Mouse (Mus musculus) left cerebral cortex, adult 11 months (tissue): ENCODE measurements around the gene Rgs11.
A peak's percentile ranks its signal among the peaks of the same experiment; 100 is the strongest.
"Not testable (repeated sequence)": the region's sequence is repeated elsewhere in the genome, so short reads cannot be mapped to it uniquely, and the experiment has no call there.

Source experiments
- DNase-seq: peaks from one replicate; pipeline ENCODE4 v3.0.0; 2022; ENCODE audit warnings: low spot score

Gene Rgs11

DNA sequence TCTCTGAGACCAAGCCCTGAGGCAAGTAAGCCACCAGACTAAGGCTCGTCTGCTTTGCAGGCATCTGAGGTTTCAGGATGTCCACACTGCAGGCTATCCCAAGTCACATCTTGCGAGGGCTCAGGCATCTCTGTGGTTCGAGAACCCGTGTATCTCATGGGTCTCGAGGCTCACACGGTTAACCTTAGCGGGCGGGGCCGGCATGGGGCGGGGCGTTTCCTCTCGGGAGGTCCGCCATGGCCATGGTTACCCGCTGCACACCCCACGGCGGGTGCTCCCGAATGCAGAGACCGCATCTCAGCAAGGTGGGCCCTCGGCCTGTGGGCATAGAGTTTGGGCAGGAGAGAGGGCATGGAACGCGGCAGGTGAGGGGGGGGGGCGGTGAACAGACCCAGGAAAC, at the start of gene Rgs11:
Gene Rgs11, plus strand, starts transcription at position 215 of the 400 bp plus-strand sequence.
- no peak for DNase-seq

GRCm38 (mm10) chr17:26162736-26163135, 40.0 kb upstream of the Rgs11 start:
- no peak for DNase-seq

GRCm38 (mm10) chr17:26168039-26168438, 34.7 kb upstream of the Rgs11 start:
- DNase-seq = no peak

GRCm38 (mm10) chr17:26175248-26175647, 27.5 kb upstream of the Rgs11 start:
- not testable (repeated sequence) for DNase-seq

DNA sequence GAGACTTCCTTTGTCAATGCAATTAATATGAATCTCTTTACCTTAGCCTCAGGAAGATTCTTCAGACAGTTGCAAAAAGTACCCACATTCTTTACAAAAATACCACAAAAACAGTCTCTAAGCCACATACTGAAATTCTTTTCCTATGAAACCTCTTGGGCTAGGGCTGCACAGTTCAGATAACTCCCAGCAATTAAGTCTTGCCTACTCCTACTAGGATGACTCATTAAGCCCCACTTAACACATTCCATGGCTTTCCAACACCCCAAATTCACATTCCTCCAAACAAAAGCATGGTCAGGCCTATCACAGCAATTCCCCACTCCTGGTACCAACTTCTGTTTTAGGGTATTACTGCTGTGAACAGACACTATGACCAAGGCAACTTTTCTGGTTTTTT, 24.1 kb upstream of the Rgs11 start:
- DNase-seq = no peak

DNA sequence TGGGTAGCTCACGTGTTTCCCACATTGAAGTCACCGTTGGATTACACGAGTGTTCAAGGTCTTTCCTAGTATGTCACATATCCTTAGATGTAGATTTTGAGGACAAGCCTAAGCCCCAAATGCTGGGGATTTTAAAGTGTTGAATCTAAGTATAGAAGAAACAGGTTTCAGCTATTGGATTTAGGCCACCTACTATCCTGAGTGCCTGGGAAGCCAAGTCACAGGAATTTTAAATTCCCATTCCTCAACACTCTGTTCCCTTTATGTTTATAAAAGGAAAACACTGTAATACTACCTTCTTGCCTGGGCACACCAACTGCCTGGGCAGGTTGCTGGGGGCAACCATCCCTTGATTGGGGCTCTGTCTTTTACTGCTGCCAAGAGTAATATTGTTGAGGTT, 21.6 kb upstream of the Rgs11 start:
- DNase-seq = no peak

DNA sequence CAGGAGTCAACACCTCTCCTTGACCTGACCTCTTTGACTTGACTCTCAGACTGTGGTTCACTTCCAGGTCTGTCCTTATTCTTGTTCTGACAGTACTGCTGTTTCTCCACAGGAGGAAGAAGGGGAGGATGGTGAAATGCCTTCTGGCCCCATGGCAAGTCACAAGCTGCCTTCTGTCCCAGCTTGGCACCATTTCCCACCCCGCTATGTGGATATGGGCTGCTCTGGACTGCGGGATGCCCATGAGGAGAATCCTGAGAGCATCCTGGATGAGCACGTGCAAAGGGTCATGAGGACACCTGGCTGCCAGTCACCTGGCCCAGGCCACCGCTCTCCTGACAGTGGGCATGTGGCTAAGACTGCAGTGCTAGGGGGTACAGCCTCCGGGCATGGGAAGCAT, 15.2 kb upstream of the Rgs11 start:
- DNase-seq = no peak

- no peak for DNase-seq
Measured at GRCm38 (mm10) chr17:26188091-26188805, 14.5 kb upstream of the Rgs11 start.

GRCm38 (mm10) chr17:26191486-26191885, 11.3 kb upstream of the Rgs11 start:
- DNase-seq = not testable (repeated sequence)

DNA sequence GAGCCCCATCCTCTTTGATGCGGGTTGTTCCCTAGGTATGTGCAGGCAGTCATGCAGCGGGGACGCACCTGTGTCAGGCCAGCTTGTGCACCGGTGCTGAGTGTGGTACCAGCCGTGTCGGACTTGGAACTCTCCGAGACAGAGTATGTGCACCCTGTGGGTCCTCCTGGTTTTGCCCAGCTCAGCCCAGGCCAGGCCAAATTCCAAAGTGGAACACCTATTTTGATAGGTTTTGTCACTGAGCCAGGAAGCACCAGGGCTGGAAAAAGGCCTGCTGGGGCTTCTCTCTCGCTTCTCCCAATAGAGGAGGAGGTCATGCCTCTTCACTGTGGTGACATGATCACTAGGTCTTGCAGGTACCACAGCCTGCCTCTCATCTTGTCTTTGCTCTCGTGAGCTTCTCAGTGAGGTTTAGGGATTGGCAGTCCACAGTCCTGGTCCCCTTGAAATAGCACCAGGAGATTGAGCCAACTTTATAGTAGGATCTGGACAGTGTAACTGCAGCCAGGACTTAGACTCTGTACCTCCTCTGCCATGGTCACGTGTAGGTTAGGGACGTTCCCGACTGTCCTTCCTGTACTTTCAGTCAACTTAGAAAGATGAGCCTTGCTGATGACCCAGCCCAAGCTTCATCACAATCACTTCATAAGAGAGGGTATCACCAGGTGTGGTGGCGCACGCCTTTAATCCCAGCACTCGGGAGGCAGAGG, 10.1 kb upstream of the Rgs11 start:
- DNase-seq = no peak

DNA sequence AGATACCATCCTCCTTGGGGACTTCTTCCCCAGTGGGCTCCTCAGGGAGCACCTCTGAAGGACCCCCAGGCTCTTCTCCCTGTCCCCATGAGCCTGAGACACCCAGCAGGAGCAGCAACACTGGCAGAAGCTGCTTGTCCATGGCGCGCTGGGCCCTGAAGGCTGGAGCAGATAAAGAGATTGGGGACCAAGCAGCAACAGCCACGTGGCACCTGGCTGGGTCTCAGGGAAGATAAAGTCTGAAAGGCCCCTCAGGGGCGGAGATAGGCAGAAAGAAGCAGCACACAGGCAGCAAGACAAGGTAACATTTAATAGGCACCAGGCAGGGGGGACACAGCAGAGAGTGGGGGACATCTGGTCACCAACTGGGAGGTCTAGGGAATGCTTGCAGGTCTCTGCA, 3.9 kb upstream of the Rgs11 start, which contains the start of gene Pdia2:
Gene Pdia2, minus strand, starts transcription at position 196 of the 400 bp plus-strand sequence.
- DNase-seq = no peak

DNA sequence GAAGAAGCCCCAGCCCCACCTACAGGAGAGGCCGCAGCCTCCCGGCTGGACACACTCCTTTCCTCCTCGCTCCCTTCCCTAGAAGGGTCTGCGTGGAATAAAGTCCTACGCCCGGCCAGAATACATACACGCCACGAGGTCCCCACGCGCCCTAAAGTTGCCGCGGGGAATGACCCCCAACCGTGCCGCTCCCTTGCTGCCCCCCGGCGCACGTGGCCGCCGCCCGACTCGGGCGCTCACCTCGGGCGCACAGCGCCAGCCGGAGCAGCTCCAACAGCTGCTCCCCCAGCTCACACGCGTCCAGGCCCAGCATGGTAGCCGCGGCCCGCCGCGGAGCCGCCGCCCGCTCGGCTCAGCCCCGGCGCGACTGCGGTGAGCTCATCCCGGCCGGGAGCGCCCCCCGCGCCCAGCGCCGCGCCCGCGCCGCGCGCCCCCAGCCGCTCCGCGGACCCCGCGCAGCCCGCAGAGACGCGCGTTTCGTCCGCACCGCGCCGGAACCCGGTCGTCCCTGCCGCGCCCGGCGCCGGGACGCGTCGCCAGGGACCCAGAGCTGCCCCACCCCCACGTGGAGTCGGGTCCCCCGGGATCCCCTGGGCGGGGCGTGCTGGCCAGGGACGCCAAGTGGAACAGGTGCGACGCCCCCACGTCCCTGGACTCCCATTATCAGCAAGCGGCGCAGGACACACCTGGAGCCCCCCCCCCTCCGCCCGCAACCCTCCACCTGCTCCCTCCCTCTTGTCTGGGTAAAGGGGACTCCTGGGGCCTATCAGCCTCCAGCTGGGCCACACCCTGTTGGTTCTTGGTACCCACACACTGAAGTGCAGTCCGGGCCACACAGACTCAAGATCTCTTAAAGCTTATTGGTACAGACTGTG, 1.7 kb upstream of the Rgs11 start:
- no peak for DNase-seq

DNA sequence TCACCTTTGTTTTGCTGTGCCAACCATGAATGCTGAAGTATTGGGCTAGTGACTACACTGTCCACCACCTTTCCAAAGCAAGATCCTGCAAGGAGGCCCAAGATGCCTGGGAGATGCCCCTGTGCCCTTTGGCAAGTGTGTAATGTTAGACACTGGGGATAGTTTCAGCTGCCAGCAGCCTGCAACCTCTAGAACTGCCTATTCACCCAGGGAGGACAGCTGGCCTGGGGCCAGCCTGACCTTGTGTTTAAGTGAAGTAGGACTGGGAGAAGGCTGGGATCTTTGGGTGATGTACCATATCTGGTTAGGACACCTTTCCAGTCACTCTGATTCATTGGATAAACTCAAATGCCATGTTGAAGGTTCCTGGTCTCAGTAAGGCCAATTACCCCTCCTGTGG, 753 bp upstream of the Rgs11 start:
- DNase-seq = no peak

DNA sequence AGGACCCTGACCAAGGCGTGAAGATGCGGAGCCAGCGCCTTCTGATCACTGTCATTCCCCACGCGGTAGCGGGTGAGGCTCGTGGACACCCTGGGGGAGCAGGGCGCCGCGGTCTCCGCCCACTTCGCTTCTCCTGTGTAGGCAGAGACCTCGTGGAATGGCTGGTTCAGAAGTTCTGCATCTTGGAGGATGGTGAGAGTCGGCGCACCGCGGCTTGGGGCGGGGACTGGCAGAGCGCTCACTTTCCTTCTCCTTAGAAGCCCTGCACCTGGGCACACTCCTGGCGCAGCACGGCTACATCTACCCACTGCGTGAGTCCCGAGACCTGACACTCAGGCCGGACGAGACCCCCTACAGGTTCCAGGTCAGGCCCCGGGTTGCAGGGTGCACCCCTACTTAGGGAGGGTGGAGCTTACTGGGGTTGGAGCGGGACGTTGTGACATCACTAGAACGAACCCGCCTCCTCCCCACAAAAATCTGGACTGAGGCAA, 615 bp downstream of the Rgs11 start:
- DNase-seq = peak; percentile 62

DNA sequence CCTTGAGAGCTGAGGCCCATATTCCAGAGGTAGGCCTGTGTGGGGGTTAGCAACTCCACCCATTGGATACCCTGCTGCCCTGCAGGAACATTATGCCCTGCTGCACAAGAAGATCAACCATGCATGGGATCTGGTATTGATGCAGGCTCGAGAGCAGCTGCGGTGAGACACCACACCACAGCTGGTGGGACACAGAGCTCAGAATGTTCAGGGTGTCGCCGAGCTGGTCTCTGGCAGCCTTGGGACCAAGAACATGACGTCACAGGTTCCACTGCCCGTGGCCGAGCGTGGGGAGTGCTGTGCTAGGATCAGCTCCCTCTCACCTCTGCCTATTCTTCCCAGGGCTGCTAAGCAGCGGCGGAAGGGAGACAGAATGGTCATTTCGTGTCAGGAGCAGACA, 2.0 kb downstream of the Rgs11 start:
- DNase-seq = no peak

DNA sequence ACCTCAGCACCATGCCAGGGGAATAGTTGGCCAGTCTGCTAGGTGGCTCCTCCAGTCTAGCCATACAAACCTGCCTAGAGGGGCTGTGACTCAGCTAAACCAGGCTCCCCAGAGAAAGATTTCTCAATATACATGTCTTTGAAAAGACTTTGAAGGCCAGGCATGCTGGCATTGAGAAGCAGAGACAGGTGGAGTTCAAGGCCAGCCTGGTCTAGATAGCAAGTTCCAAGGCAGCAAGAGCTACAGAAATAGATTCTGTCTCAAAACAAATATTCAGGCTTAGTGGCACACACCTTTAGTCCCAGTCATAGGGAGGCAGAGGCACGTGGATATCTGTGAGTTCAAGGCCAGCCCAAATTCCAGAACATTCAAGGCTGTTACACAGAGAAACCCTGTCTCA, 3.6 kb downstream of the Rgs11 start:
- no peak for DNase-seq

DNA sequence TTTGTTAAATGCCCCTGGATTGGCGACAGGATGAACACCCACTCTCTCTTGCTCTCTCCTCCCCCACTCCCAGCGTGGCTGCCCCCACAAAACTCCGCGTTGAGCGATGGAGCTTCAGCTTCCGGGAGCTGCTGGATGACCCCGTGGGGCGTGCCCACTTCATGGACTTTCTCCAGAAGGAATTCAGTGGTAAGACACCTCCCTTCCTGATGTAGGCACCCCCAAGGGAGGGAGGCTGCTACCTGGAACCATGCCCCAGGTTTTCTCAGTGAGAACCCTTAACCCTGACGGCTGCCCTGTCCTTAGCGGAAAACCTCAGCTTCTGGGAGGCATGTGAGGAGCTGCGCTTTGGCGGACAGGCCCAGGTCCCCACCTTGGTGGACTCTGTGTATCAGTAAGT, 4.9 kb downstream of the Rgs11 start, which contains the start of gene Arhgdig:
Gene Arhgdig, minus strand, starts transcription at position 101 of the 400 bp plus-strand sequence.
- no peak for DNase-seq

DNA sequence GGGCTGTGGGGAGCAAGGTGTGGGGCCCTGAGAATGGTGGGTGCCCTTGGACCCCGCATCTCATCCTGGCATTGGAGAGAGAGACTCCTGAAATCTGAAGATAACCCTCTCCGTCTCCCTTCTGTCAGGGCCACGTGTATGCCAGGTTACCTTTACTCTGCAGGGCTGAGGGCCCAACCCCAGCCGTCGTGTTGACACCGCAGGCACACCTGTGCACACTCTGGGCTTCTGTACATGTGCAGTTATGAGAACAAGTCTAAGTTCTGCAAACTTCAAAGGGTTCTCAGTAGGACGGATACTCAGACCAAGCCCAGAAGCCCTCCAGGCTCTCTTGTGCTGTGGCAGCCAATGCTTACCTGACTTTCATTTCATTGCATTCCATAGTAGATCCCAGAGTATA, 9.5 kb downstream of the Rgs11 start:
- DNase-seq = no peak

- DNase-seq = no peak
Measured at GRCm38 (mm10) chr17:26212681-26213080, 9.9 kb downstream of the Rgs11 start.

DNA sequence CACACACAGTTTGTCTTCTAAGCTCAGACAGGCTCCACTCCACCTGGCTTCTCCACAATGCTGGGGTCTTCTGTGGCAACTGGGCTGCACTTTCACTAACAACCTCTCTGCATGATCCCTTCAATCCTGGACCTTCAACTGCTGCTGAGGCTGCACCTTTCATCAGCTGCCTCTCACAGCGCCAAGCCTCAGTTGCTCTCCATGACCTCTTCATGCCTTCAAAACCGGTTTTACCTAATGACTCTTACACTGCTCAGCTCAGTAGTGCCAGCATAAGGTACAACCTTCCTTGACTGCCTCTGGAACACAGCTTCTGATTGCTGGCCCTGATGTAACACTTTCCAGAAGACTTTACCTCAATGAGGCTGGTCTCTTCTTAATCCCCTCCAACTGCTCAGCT, 18.8 kb downstream of the Rgs11 start:
- no peak for DNase-seq

DNA sequence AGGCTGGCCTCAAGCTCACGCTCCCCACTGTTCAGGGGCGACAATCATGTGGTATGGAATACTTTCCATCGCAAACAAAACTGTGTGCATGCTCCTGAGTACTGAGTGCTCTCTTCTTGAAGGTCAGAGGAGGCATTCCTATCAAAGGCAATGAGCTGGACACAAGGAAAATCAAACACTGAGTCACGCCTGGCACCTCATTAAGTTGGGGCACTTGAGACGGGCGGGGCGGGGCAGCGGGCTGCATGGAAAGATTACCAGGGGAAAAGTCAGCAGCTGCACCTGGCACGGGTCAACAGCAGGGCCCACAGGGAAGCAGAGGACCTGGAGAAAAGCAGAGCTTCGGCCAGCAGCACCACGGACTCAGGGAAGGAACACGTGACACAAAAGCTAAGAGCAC, 22.4 kb downstream of the Rgs11 start:
- DNase-seq = no peak

DNA sequence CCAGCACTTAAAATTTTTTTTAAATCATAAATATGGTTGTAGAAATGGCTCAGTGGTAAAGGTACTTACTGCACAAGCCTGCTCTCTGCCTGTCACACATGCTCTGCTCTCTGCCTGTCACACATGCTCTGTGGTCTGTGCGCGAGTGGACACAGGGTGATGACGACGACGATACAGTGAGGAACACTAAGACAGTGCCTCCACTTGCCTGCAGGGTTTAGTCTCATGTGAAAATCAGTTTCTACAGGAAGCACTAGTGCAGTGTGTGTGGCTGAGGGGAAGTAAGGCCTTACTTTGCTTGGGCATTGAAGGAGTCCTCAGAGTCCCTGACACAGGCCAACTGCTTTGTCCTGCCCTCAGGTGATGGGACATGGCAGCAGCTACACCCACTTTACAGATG, 27.0 kb downstream of the Rgs11 start:
- no peak for DNase-seq
